Mouse (Mus musculus): ENCODE measurements around the gene Slc15a4. TPM values are rescaled to one million over a fixed set of nuclear protein-coding genes. Genes with fewer than 3 reads are reported as not detected.

The Slc15a4 gene
- total RNA-seq, 2 experiments from 2014 or later = 30.4 to 35.3 TPM

DNA sequence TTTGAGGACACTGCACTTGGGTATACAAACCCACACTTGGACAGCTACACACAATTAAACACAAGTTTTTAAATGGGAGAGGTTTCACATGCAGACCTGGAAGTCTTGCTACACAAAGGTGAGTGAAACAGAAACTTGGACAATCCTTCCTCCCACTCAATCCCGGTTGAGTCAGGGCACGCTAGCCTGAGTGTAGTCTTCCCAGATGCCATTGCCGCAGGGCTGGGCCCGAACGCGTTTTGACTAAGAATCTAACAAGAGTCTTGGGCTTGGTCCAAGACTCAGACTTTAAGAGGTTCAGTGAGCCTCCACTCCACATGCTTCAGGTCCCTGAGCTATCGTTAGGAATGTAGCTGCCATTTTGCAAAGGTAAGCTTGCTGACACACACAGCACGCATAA, 12.3 kb downstream of the Slc15a4 start:
- DNase-seq = no peak

DNA sequence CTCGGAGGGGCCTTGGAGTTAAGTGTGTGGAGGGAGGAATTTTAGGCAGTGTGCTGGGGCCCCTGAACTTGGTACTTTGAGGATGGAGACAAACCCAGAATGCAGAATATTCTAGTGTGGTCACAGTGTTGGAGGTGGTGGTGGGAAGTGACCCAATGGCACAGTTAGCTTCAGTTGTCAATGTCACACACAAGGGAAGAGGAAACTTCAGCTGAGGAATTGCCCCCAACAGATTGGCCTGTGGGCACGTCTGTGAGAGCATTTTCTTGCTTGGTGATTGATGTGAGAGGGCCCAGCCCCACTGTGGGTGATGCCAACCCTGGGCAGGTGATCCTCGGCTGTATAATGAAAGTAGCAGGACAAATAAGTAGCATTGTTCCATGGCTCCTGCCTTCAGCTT, 13.9 kb downstream of the Slc15a4 start:
- no peak for DNase-seq

DNA sequence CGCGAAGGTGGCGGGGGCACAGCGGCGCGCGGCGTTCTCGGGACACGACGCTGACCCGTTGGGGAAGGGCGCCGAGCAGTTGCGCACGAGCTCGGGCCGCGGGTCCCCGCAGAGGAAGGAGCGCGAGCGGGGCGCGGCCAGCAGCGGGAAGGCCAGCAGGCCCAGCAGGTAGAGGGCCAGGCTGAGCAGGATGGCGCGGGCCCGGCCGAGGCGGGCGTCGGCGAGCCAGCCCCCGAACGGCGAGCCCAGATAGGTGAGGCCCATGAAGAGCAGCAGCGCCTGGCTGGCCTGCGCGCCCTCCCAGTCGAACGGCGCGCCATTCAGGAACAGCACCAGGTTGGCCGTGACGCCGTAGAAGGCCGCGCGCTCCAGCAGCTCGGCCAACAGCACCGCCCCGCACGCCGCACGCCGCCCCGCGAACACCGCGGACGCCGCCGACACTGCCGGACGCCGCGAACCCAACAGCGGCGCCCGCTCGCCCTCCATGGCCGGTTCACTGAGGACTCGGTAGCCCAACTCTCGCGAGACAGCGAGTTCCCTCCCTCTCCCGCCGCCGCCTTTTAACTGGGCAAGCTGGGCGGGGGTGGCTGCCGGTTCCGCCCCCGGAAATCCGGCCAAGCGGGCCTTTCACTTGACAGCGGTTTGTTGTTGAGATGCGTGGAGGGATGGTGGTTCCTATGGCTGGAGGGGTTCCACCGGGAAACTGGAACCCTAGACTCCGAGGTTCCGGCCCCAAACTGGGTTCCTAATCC, 15.6 kb downstream of the Slc15a4 start:
- peak; percentile 98 to 99 for DNase-seq

DNA sequence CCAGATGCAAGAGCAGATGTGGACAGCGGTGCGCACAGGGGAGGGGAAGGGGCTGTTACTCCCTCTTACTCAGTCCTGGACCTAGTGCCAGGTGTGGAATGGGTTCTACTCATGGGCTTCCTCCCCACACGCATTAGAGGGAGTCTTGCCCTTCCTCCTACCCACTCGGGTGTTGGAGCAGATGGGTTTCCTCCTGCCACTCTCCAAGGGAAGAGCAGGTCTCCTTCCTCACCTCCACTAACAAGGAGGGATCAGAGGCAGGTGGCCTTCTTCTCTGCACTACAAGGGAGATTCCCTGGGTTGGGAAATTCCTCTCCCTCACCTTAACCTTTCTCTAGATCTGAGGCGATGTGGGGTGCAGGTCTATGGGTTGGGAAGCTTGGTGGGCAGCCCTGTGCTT, 16.5 kb downstream of the Slc15a4 start:
- no peak for DNase-seq

DNA sequence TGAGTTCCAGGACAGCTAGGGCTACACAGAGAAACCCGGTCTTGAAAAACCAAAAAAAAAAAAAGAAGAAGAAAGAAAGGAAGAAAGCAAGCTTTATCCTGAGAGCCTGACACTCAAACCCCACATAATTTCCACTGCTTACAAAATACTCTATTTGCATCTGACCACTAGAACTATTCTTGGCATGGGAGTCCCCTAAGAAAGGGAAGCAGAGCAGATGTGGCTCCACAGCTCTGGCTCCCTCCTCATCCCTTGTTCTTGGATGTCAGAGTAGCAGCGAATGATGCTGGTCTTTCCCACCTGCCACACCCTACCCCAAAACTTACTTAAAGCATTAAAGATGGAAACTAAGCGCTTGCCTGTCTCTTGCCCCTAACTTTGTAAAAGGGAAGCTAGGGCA, 17.2 kb downstream of the Slc15a4 start:
- DNase-seq = no peak

DNA sequence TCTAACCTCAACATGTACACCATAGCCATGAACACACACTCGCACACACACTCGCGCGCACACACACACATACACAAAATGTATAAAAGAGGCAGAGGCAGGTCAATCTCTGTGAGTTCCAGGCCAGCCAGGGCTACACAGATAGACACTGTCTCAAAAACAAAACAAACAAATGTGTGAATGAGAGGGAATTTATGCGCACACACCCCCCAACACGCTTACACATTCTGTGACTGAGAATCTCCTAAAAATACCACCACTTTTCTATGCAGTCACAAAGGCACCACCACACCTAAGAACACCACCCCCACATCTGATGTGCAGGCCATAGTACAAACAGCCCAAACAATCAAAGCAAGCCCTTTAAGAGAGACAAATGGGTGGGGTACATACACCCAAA, 20.3 kb downstream of the Slc15a4 start:
- DNase-seq = no peak

DNA sequence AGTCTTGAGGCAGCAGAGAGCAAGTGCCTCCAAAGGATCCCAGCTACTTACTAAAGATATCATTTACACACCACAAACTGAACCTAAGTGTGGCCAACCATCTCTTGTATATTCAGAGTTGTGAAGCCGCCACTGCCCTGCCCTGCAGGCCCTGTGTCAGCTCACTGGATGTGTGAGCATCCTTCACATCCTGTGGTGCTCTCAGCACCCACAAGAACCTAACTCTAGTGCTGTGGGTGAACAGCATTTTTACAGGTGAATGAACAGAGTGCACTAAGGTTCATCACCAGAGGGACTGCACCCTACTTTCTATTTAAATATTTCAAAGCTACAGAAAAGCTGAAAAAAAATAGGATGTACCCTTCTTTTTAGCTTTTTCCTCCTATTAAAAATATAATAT, 20.8 kb downstream of the Slc15a4 start:
- DNase-seq = no peak

DNA sequence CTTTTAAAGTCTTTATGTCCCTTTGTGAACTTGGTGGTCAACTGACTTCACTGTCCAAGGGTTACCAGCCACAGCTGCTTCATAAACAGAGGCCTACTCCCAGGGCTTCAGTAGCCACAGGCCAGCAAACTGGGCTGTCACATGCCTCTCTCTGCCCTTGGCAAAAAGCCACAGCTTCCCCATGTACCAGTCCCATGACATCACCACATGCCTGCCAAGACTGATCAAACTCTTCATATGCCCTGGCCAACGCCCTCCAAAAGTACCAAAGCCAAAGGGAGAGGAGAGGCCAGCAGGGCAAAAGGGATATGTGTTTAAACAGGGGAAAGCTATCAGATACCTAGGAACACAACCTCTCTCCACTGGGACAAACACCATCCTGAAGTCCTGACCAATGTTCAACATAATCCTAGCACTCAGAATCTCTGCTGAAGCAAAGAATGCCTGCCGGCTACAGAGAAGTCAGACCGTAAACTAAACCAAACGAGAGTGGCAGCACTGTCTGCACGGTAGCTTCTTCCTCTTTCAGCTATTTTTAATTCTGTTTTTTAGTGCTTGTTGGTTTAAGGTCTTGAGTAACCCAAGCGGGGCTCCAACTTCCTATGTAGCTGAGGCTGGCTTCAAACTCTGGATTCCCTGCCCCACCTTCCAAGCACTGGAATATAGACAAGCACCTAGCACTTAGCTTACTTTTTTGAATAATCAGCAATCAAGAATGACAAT, 21.7 kb downstream of the Slc15a4 start:
- DNase-seq = peak in 1 of 2 experiments; percentile 66

DNA sequence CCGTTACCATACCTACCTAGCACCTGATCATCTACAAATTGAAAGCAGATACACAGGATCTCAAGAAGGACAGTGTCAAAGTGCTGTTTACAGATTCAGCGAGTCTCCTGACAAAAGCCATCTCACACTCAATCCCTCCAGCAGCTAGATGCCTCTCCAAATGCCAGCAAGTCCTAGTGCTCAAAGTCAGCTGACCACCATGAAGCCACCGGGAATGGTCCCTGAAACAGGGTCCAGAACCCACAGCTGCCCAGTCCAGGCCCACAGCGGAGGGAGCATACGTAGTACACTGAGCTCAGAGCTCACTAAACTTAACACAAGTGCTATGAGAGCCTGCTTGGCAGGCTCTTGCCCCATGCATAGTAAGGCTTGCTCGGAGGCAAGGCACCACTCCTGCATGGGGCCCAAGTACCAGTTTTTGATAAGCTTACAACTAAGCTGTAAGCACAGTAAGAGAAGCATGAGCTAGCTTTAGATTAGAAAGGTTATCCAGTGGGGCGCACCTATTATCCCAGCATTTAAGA, 23.4 kb downstream of the Slc15a4 start:
- DNase-seq = no peak

DNA sequence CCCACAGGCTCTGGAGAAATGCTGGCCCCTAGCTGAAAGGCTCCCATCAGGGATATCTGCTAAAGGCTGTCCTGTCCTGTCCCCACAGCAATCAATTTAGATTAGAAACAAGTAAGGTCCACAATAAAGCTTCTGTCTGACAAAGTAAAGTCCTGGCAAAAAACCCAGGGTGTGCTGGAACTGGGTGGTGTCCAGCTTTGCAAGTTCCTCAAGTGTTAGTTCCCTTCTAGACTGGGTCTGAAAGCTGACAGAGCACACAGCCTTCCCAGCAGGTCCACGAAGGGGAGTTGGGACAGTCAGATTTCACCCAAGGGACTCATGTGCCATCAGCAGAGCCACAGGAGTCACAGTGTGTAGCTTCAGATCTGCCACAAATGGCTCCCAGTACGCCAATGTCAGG, 25.2 kb downstream of the Slc15a4 start:
- no peak for DNase-seq

DNA sequence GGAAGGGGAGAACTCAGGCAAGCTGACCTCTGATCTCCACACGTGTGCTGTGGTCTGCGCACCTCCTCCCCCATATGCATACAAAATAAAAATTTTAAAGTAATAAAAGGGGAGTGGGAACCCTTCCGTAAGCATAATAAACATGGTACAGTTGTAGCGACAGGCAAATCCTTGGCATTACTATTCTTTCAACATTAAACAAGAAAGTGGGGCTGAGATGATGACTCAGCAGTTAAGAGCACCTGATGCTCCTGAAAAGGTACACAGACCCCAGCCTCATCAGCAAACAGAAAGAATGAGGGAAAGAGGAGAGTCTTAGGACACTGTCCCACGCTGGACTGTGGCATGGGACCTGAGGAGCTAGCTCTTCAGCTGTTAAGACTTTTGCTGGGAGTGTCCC, 29.7 kb downstream of the Slc15a4 start:
- DNase-seq = no peak

DNA sequence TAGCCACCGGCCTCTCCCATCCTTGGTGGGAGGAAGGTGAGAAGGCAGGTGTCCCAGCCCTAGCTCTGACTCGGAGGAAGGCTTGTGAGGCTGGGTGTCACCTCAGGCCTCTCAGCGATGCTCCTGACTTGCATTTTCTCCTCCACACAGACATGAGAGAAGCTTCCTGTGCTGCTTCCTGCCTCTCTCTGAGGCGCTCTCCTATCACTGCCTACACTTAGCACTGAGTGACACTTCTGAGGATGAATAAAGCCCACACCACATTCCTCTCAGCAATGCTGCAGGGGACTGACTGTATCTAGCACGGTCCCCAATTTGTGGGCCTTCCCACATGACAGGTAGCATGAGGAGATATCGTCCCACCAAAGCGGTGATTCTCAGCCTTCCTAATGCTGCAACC, 35.8 kb downstream of the Slc15a4 start:
- no peak for DNase-seq

DNA sequence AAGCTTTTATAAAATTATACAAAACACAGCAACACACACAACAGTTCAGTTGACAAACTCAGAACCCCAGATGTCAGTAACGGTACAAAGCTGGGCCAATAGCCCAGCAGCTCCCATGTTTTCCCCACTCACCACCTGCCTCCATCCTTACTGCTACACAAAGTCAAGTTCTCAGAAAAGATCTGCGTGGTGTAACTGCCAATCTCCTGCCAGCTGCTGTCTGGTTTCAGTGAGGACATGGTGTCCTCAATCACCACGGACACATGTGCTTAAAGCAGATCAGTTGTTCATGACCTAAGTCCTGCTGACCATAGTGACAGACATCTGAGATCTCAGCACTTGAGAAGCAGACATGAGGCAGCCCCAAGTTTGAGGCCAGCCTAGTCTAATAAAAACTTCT, 37.0 kb downstream of the Slc15a4 start:
- DNase-seq = no peak

DNA sequence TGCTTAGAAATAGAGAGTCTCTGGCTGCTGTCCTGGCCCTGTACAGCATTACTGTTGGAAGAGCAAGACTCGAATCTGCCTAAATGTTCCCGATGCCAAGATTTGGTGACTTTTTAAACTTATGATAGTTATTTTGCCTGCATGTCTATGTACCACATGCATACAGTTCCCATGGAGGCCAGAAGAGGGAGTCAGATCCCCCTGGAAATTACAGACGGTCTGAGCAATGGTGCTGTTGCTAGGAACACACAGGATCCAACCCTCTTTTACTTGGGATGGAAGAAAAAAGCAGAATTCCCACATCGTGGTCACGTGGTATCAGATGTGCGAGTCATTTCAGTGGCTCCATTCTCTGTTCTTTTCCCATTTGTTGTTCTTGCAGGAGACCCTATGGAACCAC, 39.8 kb downstream of the Slc15a4 start:
- no peak for DNase-seq

DNA sequence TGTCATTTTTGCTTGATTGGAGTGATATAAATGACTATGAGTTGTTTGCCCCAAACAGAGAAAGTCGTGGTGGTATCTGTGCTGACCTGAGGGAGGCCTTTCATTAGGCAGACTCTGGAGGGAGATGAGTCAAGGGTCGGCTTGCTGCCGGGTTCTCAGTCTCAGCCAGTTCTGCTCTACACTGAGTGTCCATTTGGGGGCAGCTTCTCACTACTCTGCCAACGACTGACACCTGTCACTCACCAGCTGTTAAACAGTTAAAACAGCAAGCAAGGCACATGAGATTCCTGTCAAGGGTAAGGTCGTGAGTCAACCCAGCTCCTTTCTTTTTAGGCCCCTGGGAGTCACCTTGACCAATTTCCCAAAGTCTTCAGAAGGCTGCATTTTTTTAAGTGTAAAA, 40.3 kb downstream of the Slc15a4 start:
- DNase-seq = no peak

DNA sequence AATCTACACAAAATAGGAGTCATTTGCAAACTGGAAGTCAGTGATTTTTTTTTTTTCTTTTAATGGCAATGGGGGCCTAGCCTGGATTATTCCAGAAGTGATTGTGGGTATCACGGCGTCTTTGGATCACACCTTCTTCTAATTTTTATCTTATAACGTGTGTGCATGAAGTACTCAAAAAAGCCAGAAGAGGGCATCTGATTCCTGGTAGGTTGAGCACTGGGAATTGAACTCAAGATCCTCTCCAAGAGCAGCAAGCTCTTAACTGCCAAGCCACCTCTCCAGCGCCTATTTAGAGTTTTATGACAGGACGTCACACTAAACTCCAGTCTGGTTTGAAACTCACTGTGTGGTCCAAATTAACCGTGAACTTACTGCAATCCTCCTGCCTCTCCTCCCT, 44.8 kb downstream of the Slc15a4 start:
- DNase-seq = no peak

DNA sequence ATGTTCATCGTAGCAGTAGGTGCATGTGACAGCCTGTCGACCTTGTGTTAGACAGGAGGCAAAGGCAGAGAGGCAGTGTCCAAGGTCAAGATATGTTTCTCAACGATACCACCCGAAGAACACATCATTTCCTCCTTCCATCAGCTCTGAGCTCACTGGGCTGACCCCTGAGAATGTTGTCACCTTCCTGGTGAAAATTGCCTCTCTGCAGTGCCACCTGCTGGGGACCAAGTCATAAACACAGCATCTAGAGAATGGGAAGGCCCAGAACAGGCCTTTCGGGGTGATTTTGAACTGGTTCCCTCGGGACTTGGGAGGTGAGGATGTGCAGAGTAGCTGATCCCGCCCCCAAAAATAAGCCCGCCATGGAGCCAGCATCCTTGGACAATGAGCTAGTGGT, 49.0 kb downstream of the Slc15a4 start:
- no peak for DNase-seq

DNA sequence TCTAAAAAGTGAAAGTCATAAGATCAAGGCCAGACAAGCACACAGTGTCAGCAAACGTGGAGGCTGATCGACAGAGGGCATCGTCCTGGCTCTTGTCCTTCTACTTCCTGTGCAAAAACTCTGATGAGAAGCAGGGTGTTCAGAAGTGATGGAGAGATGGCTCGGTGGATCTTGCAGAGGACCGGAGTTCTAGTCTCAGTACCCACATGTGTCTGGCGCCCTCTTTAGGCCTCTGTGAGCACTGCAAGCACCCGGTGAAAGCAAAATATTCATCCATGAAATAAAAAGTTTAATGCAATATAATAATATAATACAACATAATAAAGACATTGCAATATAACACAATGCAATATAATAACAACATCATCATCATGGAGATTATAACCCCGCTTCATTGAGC, 55.3 kb downstream of the Slc15a4 start:
- no peak for DNase-seq

DNA sequence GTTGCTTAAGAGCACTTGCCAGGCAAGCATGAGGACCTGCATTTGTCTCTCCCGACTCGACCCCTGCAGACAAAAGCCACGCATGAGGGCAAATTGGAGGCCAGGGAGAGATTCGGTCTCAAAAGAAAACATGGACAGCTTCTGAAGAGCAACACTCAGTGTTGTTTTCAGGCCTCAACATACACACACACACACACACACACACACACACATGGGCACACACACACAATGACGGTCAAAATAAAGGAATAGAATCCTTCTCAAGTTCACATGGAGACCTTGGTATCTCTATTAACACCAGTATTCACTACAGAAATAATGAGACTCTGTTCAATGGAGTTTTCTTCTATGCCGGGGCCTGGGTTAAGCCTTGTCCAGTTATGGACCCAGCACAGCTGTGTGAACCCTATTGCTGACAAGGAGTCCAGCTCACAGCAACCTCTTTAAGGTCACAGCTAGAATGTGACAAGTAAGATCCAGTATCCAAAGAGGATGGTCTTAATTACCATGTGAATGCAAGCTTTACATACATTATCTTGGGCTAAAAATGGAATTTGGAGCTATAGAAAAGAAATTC, 65.4 kb downstream of the Slc15a4 start:
- DNase-seq = no peak

DNA sequence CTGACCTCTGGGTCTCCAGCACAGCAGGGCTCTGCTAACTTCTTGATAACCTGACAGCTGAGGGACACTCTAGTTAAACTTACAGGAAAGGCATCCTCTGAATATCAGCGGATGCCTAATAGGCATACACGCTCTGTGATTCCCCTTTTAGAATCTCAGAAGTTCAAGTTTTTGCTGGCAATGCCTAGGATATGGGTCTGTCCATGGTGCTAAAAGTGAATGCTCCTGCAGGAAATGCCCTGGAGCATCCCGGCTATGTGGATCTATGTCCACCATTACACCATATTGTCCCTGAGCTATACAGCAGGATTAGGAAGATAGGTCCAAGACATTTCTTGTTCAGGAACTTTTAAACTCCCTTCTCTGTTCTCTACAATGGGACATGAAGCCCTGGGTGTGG, 71.6 kb downstream of the Slc15a4 start:
- DNase-seq = no peak

DNA sequence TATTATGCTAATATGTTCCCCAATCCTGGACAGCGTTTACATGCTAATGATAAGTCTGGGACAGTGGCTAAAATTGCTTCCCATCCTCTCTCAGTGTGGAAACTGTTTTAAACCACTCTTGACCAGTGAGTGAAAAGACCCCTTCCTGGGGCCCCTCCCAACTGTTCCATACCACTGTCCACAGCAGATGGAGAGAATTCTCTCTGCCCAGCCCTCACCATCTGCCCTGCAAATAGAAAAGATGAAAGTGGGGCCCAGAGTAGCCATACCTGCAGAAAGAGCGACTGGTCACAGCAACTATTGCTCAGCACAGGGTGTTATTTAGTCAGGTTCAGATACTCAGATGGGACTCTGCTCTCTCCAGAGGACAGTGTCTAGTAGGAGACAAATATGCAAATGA, 84.6 kb downstream of the Slc15a4 start:
- DNase-seq = no peak

DNA sequence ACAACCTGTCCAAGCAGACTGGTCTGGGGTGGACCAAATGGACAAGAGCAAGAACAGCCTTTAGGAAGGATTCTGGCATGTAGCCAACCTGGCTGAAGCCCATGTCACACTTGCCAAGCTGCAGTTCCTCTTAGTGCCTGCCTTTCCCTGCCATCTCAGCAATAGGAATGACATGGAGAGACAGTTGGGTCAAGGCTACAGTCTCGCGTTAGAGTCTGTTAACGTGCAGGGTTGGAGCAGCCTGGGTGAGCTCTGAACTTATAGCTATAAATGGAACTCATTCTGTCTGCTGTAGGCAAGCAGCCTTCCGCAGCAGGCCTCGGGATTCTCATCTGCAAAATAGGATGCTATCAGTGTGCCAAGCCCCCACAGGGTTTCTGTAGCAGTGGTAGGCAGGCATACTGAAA, 86.1 kb downstream of the Slc15a4 start:
- DNase-seq = no peak
